Mouse (Mus musculus) thymus, adult 18-20 months (tissue): ENCODE results near the gene Il2rb.
A peak's percentile ranks its signal among the peaks of the same experiment; 100 is the strongest.

ENCODE experiments used
- DNase-seq, 2 experiments: peaks; one replicate each; pipeline ENCODE4 v3.0.0; 2022; ENCODE audit warnings: mixed read lengths in 2 of 2

Il2rb gene

GRCm38 (mm10) chr15:78520112-78520715 lies 25.1 kb upstream of the Il2rb start:
- no peak for DNase-seq

- DNase-seq: no peak
These were observed 23.1 kb upstream of the Il2rb start for GRCm38 (mm10) chr15:78518221-78518620.

GRCm38 (mm10) chr15:78515759-78516158 lies 20.7 kb upstream of the Il2rb start:
- no peak for DNase-seq

- peak; percentile 27 to 53 for DNase-seq
These were observed 19.5 kb upstream of the Il2rb start for GRCm38 (mm10) chr15:78514393-78515146.

- no peak for DNase-seq
These were observed 17.9 kb upstream of the Il2rb start for GRCm38 (mm10) chr15:78513019-78513418.

- DNase-seq: no peak
These were observed 16.9 kb upstream of the Il2rb start for GRCm38 (mm10) chr15:78511951-78512350.

- DNase-seq: no peak
These were observed 15.7 kb upstream of the Il2rb start for GRCm38 (mm10) chr15:78510736-78511135.

- DNase-seq: no peak
These were observed 15.1 kb upstream of the Il2rb start for GRCm38 (mm10) chr15:78510121-78510576.

GRCm38 (mm10) chr15:78509297-78509899 lies 14.3 kb upstream of the Il2rb start:
- no peak for DNase-seq

GRCm38 (mm10) chr15:78508443-78508842 lies 13.4 kb upstream of the Il2rb start:
- DNase-seq: no peak

- no peak for DNase-seq
These were observed 10.5 kb upstream of the Il2rb start for GRCm38 (mm10) chr15:78505541-78505940.

GRCm38 (mm10) chr15:78504816-78505215 lies 9.7 kb upstream of the Il2rb start:
- no peak for DNase-seq

- DNase-seq: no peak
These were observed 8.9 kb upstream of the Il2rb start for GRCm38 (mm10) chr15:78504013-78504412.

- DNase-seq: no peak
These were observed 7.5 kb upstream of the Il2rb start for GRCm38 (mm10) chr15:78502437-78503132.

GRCm38 (mm10) chr15:78493401-78494010 lies 1.6 kb downstream of the Il2rb start:
- DNase-seq: no peak

GRCm38 (mm10) chr15:78491301-78491700 lies 3.8 kb downstream of the Il2rb start:
- DNase-seq: no peak

- DNase-seq: no peak
These were observed 5.2 kb downstream of the Il2rb start for GRCm38 (mm10) chr15:78489906-78490305.

GRCm38 (mm10) chr15:78489248-78489647 lies 5.8 kb downstream of the Il2rb start:
- no peak for DNase-seq

GRCm38 (mm10) chr15:78487066-78487465 lies 8.0 kb downstream of the Il2rb start:
- no peak for DNase-seq

GRCm38 (mm10) chr15:78486564-78486963 lies 8.5 kb downstream of the Il2rb start:
- DNase-seq: no peak

- DNase-seq: no peak
These were observed 11.8 kb downstream of the Il2rb start for GRCm38 (mm10) chr15:78483311-78483710.

- DNase-seq: no peak
These were observed 12.6 kb downstream of the Il2rb start for GRCm38 (mm10) chr15:78482518-78482917.

GRCm38 (mm10) chr15:78481448-78482000 lies 13.5 kb downstream of the Il2rb start:
- no peak for DNase-seq
